Mouse (Mus musculus) MEL (cell line): ENCODE results near the gene Slit1. TPM values are rescaled to one million over a fixed set of nuclear protein-coding genes. Genes with fewer than 3 reads are reported as not detected.

Source experiments
- DNase-seq: peaks from one replicate; pipeline ENCODE4 v3.0.0; 2011; ENCODE audit warnings: low read depth, low spot score
- H3K27ac ChIP-seq: 2 replicates; pipeline ENCODE4 v1.5.1; 2012; ENCODE audit warnings: low read depth, mild to moderate bottlenecking, control low read depth, low read length, moderate library complexity; ENCODE audit not compliant: control insufficient read depth
- H3K27me3 ChIP-seq, 2 experiments: fragments of 150-350 bp in 1 of 2; sonication (generic) in 1 of 2; 2 replicates each; pipeline ENCODE4 v1.6.1; 2012; ENCODE audit warnings: low read length in 2 of 2, mild to moderate bottlenecking in 2 of 2, improper control_type of control experiment in 1 of 2, moderate library complexity in 1 of 2; ENCODE audit not compliant: insufficient read depth in 2 of 2, control insufficient read depth in 1 of 2
- H3K36me3 ChIP-seq, 2 experiments: 2 replicates each; pipeline ENCODE4 v1.6.1; 2012 to 2014; ENCODE audit warnings: low read length in 2 of 2, improper control_type of control experiment in 1 of 2, inconsistent platforms in 1 of 2, mild to moderate bottlenecking in 1 of 2; ENCODE audit not compliant: insufficient read depth in 2 of 2, control insufficient read depth in 1 of 2
- H3K4me1 ChIP-seq, 2 experiments: fragments of 150-350 bp in 1 of 2; sonication (generic) in 1 of 2; 2 replicates each; pipeline ENCODE4 v1.6.1; 2012; ENCODE audit warnings: low read length in 2 of 2, improper control_type of control experiment in 1 of 2, mild to moderate bottlenecking in 1 of 2; ENCODE audit not compliant: insufficient read depth in 2 of 2, control insufficient read depth in 1 of 2
- H3K4me3 ChIP-seq, 2 experiments: fragments of 150-350 bp in 1 of 2; sonication (generic) in 1 of 2; 2 replicates each; pipeline ENCODE4 v1.5.1; 2012; ENCODE audit warnings: low read depth in 2 of 2, low read length in 2 of 2, mild to moderate bottlenecking in 2 of 2, moderate library complexity in 2 of 2, control low read depth in 1 of 2, improper control_type of control experiment in 1 of 2; ENCODE audit not compliant: control insufficient read depth in 1 of 2, insufficient read depth in 1 of 2
- H3K79me2 ChIP-seq: 2 replicates; pipeline ENCODE4 v1.6.1; 2012; ENCODE audit warnings: mild to moderate bottlenecking, low read length, moderate library complexity; ENCODE audit not compliant: control insufficient read depth, poor library complexity, insufficient read depth
- H3K9ac ChIP-seq: 2 replicates; pipeline ENCODE4 v1.6.1; 2012; ENCODE audit warnings: low read depth, mild to moderate bottlenecking, control low read depth, low read length, moderate library complexity; ENCODE audit not compliant: control insufficient read depth, poor library complexity, severe bottlenecking
- H3K9me3 ChIP-seq: fragments of 150-350 bp; sonication (generic); replicated peaks from 2 replicates; pipeline ENCODE4 v1.6.1; 2012; ENCODE audit warnings: mild to moderate bottlenecking, low read length, improper control_type of control experiment, moderate library complexity; ENCODE audit not compliant: insufficient read depth
- CHD1 ChIP-seq: IDR thresholded peaks from 2 replicates; pipeline ENCODE4 v1.6.1; 2012; ENCODE audit warnings: low read depth, mild to moderate bottlenecking, inconsistent platforms, low read length, improper control_type of control experiment
- CHD2 ChIP-seq: IDR thresholded peaks from 2 replicates; pipeline ENCODE4 v1.6.1; 2011; ENCODE audit warnings: low read length, improper control_type of control experiment
- E2F4 ChIP-seq: IDR thresholded peaks from 2 replicates; pipeline ENCODE4 v1.6.1; 2011; ENCODE audit warnings: low read depth, low read length, improper control_type of control experiment, borderline replicate concordance
- ETS1 ChIP-seq: IDR thresholded peaks from 2 replicates; pipeline ENCODE4 v1.6.1; 2012; ENCODE audit warnings: low read depth, mild to moderate bottlenecking, inconsistent platforms, low read length, improper control_type of control experiment, moderate library complexity
- GATA1 ChIP-seq: IDR thresholded peaks from 2 replicates; pipeline ENCODE4 v1.6.1; 2011; ENCODE audit warnings: low read depth, low read length, improper control_type of control experiment
- HCFC1 ChIP-seq: IDR thresholded peaks from 2 replicates; pipeline ENCODE4 v1.6.1; 2012; ENCODE audit warnings: low read depth, mild to moderate bottlenecking, inconsistent platforms, low read length, improper control_type of control experiment, moderate library complexity
- KAT2A ChIP-seq: conservative IDR thresholded peaks from 2 replicates; pipeline ENCODE4 v1.6.1; 2012; ENCODE audit warnings: low read depth, low read length, improper control_type of control experiment, inconsistent platforms
- MEF2A ChIP-seq: IDR thresholded peaks from 2 replicates; pipeline ENCODE4 v1.6.1; 2014; ENCODE audit warnings: low read depth, mild to moderate bottlenecking, inconsistent platforms, low read length, improper control_type of control experiment; ENCODE audit not compliant: poor library complexity, insufficient replicate concordance, severe bottlenecking; ENCODE audit errors: extremely low read depth
- MYC ChIP-seq: IDR thresholded peaks from 2 replicates; pipeline ENCODE4 v1.6.1; 2011; ENCODE audit warnings: low read depth, mild to moderate bottlenecking, low read length, improper control_type of control experiment, moderate library complexity
- NELFE ChIP-seq: IDR thresholded peaks from 2 replicates; pipeline ENCODE4 v1.6.1; 2011; ENCODE audit warnings: low read depth, low read length, improper control_type of control experiment
- POLR2A ChIP-seq, 2 experiments: IDR thresholded peaks; 2 replicates each; pipeline ENCODE4 v1.6.1; 2011 to 2012; ENCODE audit warnings: low read length in 2 of 2, mild to moderate bottlenecking in 2 of 2, control low read depth in 1 of 2, improper control_type of control experiment in 1 of 2, low read depth in 1 of 2, moderate library complexity in 1 of 2; ENCODE audit not compliant: control insufficient read depth in 1 of 2, insufficient read depth in 1 of 2, poor library complexity in 1 of 2
- POLR2AphosphoS2 ChIP-seq: IDR thresholded peaks from 2 replicates; pipeline ENCODE4 v1.6.1; 2011; ENCODE audit warnings: low read length, improper control_type of control experiment
- RAD21 ChIP-seq: IDR thresholded peaks from 2 replicates; pipeline ENCODE4 v1.6.1; 2011; ENCODE audit warnings: mild to moderate bottlenecking, low read depth, low read length, improper control_type of control experiment
- RCOR1 ChIP-seq: IDR thresholded peaks from 2 replicates; pipeline ENCODE4 v1.6.1; 2012; ENCODE audit warnings: low read depth, mild to moderate bottlenecking, inconsistent platforms, low read length, improper control_type of control experiment
- TBP ChIP-seq: IDR thresholded peaks from 2 replicates; pipeline ENCODE4 v1.8.0; 2011; ENCODE audit warnings: low read depth, low read length, improper control_type of control experiment
- TCF12 ChIP-seq: IDR thresholded peaks from 2 replicates; pipeline ENCODE4 v1.6.1; 2014; ENCODE audit warnings: low read depth, mild to moderate bottlenecking, inconsistent platforms, low read length, improper control_type of control experiment, moderate library complexity
- USF1 ChIP-seq: IDR thresholded peaks from 2 replicates; pipeline ENCODE4 v1.6.1; 2014; ENCODE audit warnings: low read depth, mild to moderate bottlenecking, inconsistent platforms, low read length, improper control_type of control experiment, moderate library complexity
- USF2 ChIP-seq, 2 experiments: IDR thresholded peaks; 2 replicates each; pipeline ENCODE4 v1.6.1; 2011 to 2012; ENCODE audit warnings: improper control_type of control experiment in 2 of 2, low read length in 2 of 2, borderline replicate concordance in 1 of 2, inconsistent platforms in 1 of 2, low read depth in 1 of 2, mild to moderate bottlenecking in 1 of 2; ENCODE audit not compliant: insufficient read depth in 1 of 2
- ZMIZ1 ChIP-seq: IDR thresholded peaks from 2 replicates; pipeline ENCODE4 v1.6.1; 2012; ENCODE audit warnings: low read depth, mild to moderate bottlenecking, inconsistent platforms, low read length, improper control_type of control experiment, moderate library complexity
- ZNF384 ChIP-seq: IDR thresholded peaks from 2 replicates; pipeline ENCODE4 v1.6.1; 2012; ENCODE audit warnings: low read depth, mild to moderate bottlenecking, inconsistent platforms, low read length, improper control_type of control experiment
- polyA plus RNA-seq, 2 experiments: library from polyadenylated mRNA; stranded (reverse) in 1 of 2; unstranded in 1 of 2; fragments of >175 nt in 1 of 2; fragments of >200 nt in 1 of 2; gene quantifications; 2 replicates each; pipeline versions ENCODE4 v1.2.1 to v1.2.4; 2012; ENCODE audit warnings: low replicate concordance in 2 of 2, low read depth in 1 of 2; ENCODE audit not compliant: insufficient read length in 2 of 2, insufficient read depth in 1 of 2, missing spikeins in 1 of 2
- total RNA-seq: library from RNA; depleted of rRNA; stranded (reverse); fragments of 300-350 nt; gene quantifications from 2 replicates; pipeline ENCODE4 v1.2.3, GENCODE M21; 2012

Slit1 gene
- total and polyA plus RNA-seq, 3 experiments = 0.04 TPM; not detected in 1

DNA sequence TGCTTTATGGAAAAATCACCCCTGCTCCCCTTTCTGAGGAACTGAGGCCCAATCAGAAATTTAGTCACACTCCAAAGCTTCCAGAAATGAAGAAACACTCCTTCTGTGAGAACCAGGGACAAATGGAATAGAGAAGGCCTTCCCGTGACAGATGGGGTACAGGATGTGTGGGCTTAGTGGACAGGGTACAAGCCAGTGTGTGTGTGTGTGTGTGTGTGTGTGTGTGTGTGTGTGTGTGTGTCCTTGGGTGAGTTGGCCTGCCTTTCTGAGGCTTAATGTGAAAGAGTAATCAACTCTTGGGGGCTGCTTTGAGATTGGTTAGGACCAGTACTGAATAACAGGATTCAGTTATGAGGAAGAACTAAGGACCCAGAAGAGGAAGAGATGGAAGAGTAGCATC lies 58.6 kb downstream of the Slit1 start:
- TF ChIP-seq NELFE (no peak), USF1 (no peak), KAT2A (no peak), TBP (no peak), HCFC1 (no peak), ETS1 (no peak), RCOR1 (no peak), ZMIZ1 (no peak), RAD21 (no peak)
- DNase-seq = no peak
- Histone ChIP-seq H3K9ac (no peak overlapping the region), H3K79me2 (no peaks in the 10 kb centered on the region), H3K27ac (no peak overlapping the region), H3K4me1 (no peaks in the 10 kb centered on the region), H3K36me3 (no peaks in the 10 kb centered on the region), H3K4me3 (no peak overlapping the region), H3K9me3 (no peaks in the 10 kb centered on the region), H3K27me3 (peaks cover 8 to 24% of the 10 kb centered on the region in 2 experiments)

DNA sequence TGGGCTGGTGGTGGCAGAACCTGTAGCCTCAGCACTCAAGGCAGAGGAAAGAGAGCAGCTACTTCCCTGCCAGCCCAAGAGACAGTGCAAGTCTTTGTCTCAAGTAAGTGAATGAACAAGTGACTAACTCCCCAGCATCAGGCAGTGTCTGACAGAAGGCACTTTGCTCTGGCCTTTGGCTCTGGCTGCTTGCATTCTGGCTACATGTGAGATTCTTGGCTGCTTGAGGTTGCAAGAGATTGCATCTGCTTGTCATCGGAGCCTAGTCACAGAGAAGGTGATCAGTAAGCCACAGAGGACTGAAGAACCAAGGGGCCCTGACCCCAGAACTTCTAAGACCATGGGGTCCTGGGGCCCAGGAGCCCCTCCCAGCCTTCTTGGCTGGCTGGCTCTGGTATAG lies 59.5 kb downstream of the Slit1 start:
- Histone ChIP-seq H3K27me3 (peaks cover 8 to 22% of the 10 kb centered on the region in 2 experiments), H3K36me3 (no peaks in the 10 kb centered on the region), H3K79me2 (no peaks in the 10 kb centered on the region), H3K4me1 (no peaks in the 10 kb centered on the region), H3K4me3 (no peak overlapping the region), H3K9ac (no peak overlapping the region), H3K9me3 (no peaks in the 10 kb centered on the region), H3K27ac (no peak overlapping the region)
- DNase-seq = no peak
- TF ChIP-seq E2F4 (no peak), USF2 (IDR thresholded peaks at IDR 0.05; ENCODE audit: borderline replicate concordance in 1 of 2, insufficient read depth in 1 of 2, low read depth in 1 of 2, low read length in 2 of 2) (no peak), USF1 (no peak), POLR2AphosphoS2 (no peak), POLR2A (IDR thresholded peaks at IDR 0.05; ENCODE audit: control insufficient read depth in 1 of 2, insufficient read depth in 1 of 2, low read depth in 1 of 2, low read length in 2 of 2, poor library complexity in 1 of 2) (no peak), GATA1 (no peak), MEF2A (no peak), CHD2 (no peak), RAD21 (no peak), ZNF384 (no peak), MYC (no peak), TCF12 (no peak), HCFC1 (no peak), CHD1 (no peak)
